Mouse (Mus musculus): ENCODE measurements at regions not wholly inside any gene's neighbourhood (a gene's known extent, or its start where the extent isn't known, plus 50 kb on each side); places are given as distances from the start of the nearest gene placed in this dataset.

DNA sequence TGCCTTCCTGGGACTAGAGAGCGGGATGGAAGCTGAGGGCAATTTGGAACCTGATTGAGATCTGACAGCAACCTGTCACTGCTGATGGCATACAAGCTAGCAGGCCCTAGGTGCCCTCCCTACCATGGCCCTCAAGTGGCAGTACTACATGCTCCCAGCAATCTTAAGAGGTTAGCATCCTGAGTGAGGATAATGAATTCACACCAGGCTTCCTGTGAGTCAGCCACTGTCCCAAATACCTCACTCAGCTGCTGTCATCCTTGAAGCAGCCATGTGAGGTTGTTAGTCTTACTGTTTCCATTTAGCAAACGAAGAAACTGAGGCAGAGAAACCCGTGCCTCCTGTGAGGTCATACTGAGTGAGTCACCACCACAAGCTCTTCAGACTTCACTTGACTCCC is 65.5 kb upstream of the Slc7a14 start:
- no peak for DNase-seq

DNA sequence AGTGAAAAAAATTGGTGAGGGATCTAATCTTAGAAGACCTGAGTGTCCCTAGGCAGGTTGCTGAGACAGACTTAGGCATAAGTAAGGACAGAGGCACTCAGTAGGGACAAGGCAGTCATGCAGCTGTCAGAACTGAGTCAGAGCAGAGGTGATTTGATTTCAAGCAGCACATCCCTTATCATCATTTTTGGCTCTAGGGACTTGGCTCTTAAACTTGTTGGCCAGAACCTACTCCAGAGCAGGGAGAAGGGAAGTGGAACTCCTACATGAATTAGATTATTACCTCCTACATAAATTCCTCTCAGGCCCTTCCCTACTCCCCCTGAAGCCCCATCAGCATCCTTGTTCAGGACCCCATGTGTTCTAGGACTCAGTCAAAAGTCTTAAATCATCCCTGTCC is 63.9 kb upstream of the Slc7a14 start:
- no peak for DNase-seq

DNA sequence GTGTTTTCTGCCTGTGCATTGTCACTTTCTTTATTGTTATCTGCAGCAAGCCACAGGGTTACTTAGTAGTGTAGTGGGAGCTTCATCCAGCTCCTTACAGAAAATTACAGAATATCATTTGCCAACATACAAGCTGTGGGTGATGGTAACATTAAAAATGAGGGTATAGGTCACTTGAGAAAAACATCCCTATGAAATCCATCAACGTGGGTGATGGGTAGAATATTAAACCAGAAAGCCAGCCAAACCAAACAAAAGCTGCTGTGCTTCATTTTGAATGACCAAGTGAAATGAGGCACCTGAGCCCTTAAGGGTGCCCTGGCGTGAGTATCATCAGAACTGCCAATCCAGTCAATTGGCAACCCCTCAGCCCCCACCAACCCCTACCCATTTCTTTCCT is 58.1 kb upstream of the Slc7a14 start:
- no peak for DNase-seq

All from liver (tissue).